Mouse (Mus musculus): ENCODE results near the gene Ubl4a.
A peak's percentile ranks its signal among the peaks of the same experiment; 100 is the strongest.
"Not testable (repeated sequence)": the region's sequence is repeated elsewhere in the genome, so short reads cannot be mapped to it uniquely, and the experiment has no call there.

The Ubl4a gene

GRCm38 (mm10) chrX:74372888-74373549 lies at the start of gene Ubl4a, which contains the start of gene Slc10a3:
Gene Ubl4a, minus strand, starts transcription at chrX:74373218.
Gene Slc10a3, minus strand, starts transcription at chrX:74373349.
- DNase-seq (ENCODE audit: low spot score in 2 of 2), result peak; percentile 25 to 66

- peak; percentile 30 to 67 for DNase-seq (ENCODE audit: low spot score in 2 of 2)
Observed at GRCm38 (mm10) chrX:74413377-74413776, 40.4 kb upstream of the Ubl4a start.

DNA sequence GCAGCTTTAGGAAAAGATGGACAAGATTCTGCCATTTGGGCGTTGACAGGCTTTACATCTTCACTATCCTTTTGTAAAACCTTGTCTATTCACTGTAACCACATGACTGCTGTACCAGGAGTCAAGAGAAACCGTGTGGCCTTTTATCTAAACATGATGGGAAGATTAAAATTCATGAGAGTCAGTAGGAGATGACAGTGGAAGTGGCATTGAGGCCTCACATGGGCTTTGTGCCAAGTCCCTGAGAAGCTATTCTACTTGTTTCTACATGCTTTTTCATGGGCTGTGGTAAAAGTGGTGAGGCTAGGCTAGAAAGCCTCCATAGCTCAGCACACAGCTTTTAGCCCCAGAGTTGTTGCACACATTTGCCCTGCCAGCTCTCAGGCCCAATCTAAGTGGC lies 35.3 kb upstream of the Ubl4a start:
- no peak for DNase-seq (ENCODE audit: low spot score in 2 of 2)

DNA sequence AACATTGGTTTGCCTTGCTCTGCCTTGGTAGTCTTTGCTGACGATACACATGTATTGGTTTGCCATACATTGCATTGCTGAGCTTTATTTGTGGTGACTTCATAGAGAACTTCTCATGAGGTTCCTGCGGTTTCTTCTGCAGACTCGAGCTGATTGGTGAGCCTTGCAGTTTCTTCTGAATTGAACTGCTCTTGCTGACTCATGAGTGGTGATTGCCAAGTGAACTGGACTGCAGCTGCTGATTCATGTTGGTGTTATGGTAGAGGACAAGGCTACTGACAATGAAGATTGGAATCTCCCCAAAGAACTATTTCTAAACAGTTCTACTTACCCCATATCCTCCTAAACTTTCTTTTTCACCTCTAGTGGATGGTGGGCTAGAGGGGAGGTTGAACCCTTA lies 27.1 kb upstream of the Ubl4a start:
- no peak for DNase-seq (ENCODE audit: low spot score in 2 of 2)

DNA sequence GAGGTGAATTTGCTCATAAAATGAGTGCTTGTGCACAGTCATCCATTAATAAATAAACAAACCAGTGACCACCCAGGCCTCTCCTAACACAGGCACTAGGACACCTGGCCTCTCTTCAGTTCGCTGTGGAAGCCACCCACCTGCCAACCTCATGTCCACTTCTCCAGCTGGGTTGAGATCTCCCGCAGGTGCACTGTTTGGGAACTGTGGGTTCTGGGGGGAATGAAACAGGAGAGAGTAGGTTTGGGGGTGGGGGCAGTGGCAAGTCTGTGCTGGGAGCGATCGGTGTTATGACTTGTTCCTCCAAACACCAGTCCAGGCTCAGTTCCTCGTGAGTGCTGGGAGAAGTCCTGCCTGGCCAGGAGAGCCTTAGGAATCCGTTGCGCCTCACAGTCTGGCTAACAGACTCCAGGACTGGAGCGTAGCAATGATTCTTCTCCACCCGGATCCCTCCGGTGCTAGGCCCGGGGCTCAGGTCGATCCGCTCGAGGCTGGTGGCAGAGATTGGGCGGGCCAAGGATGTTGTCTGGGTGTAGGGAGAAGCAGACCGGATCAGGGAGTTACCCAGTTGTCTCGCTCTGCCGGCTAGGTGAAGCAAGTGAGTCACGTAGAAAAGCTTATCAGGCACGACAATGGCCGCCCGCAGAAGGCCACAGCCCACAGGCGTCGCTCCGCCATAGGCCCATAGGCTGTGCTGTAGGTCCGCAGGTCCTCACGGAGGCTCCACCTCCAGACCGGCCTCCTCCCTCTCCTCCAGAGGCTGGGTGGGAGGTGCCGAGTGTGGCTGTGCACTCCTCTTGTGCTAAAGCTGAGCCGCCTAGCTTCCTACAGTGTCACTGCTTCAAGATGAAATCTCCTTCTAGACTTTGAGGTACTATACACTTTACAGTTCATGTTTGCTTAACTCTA lies 19.8 kb upstream of the Ubl4a start, which contains the start of the genes Fam3a and Ikbkg:
TSS of gene Fam3a (minus strand) at position 738 of the 909 bp plus-strand sequence.
TSS of gene Ikbkg (plus strand) at position 756 of the 909 bp plus-strand sequence.
- peak; percentile 49 to 64 for DNase-seq (ENCODE audit: low spot score in 2 of 2)

- DNase-seq (ENCODE audit: low spot score in 2 of 2), result no peak
Observed at GRCm38 (mm10) chrX:74388153-74388552, 15.1 kb upstream of the Ubl4a start.

- DNase-seq (ENCODE audit: low spot score in 2 of 2), result no peak
Observed at GRCm38 (mm10) chrX:74384451-74384850, 11.4 kb upstream of the Ubl4a start.

- DNase-seq (ENCODE audit: low spot score in 2 of 2), result peak; percentile 44 to 63
Observed at GRCm38 (mm10) chrX:74368209-74368909, 4.7 kb downstream of the Ubl4a start.

DNA sequence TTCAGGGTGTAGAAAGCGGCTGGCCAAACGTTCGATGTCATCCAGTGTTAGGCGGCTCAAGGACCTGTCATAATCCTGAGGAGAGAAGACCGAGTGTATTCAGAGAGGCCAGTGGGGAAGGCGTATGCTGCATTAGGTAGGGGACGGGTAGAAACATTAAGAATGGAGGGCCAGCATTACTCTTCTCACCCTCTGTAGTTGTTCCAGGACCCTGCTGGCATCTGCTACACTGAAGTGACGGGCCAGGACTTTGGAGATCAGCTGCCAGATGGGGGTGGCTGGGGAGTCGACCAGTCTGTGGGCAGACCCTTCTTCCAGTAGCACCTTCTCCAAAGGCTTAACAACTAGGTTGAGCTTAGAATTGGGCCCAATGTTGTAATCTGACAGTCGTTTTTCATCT lies 5.5 kb downstream of the Ubl4a start:
- DNase-seq (ENCODE audit: low spot score in 2 of 2), result no peak

- no peak for DNase-seq (ENCODE audit: low spot score in 2 of 2)
Observed at GRCm38 (mm10) chrX:74359171-74359570, 13.8 kb downstream of the Ubl4a start.

DNA sequence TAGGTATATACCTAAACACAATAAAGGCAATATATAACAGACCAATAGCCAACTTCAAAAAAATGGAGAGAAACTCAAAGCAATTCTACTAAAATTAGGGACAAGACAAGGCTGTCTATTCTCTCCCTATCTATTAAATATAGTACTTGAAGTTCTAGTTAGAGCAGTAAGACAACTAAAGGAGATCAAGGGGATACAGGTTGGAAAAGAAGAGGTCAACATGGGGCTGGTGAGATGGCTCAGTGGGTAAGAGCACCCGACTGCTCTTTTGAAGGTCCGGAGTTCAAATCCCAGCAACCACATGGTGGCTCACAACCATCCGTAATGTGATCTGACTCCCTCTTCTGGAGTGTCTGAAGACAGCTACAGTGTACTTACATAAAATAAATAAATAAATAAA lies 15.9 kb downstream of the Ubl4a start:
- DNase-seq (ENCODE audit: low spot score in 2 of 2), result not testable (repeated sequence)

GRCm38 (mm10) chrX:74353467-74353770 lies 19.6 kb downstream of the Ubl4a start, which contains the start of gene Lage3:
Gene Lage3, minus strand, starts transcription at chrX:74353618.
- DNase-seq (ENCODE audit: low spot score in 2 of 2), result peak; percentile 57 to 72

DNA sequence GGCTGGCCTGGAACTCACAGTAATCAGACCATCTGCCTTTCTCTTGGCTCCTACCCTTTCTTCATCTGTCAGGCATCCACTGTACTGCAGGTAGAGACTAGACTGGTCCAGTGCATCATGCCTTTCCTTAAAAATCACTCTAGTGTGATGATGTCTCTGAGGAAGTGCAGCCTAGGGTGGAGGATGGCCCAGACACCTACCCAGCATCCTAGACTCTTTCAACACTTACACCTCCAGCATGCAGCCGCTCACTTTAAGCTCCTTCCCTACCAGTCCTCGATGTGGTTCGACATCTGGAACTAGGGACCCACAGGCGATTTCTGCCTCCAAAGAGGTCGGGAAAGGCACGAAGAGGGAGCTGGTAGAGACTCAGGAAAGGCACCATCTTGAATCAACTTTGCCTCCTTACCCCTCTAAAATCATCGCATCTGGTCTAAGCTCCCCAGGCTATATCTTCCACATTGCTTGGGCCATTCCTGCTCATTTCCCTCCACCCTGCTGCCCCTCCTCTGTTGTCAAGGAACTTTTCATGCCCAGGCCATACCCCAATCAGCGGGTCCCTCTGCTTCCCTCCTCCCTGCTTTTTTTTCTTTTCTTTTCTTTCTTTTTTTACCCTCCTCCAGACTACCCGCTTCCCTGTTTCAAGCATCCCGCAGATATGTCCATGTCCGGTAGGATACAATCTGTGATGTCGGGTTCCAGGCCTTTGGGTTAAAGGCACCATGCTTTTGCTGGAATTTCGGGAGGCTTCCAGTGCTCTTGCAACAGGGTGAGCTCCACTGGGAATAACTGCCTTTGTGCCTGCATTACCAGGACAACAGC lies 20.2 kb downstream of the Ubl4a start:
- no peak for DNase-seq (ENCODE audit: low spot score in 2 of 2)

DNA sequence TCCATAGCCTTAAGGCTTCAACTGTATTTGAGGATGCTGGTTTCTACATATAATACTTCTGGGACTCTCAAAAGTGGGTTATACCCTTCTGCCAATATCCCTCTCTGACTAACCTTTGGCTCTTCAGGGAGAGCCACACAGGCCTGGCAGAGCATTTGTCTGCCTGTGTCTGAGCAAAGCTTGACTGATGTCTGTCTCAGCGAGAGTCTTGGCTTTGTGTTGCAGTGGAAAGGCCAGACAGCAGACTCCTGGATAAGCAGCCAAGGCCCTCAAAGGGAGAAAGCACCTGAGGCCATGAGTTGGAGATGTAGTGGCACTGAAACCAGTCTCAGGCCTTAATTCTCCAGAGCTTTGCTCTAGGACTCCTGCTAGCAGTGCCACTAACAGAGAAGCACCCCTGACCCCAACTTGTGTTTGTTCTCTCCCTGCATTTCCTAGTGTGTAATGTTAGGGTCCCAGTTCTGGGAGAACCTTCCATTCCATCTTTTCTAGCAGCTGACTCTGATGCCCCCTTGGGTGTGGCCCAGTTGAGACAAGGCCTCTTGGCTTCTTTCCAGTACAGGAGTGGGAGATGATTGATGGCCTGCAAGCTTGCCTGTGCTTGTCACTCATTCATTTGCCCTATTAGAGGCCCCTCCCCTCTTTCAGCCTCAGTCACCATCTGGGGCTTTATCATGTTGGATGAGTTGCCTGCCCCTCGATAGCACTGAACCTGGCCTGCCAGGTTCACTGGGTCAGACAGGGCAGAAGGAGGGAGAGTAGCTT lies 42.7 kb downstream of the Ubl4a start:
- DNase-seq (ENCODE audit: low spot score in 2 of 2), result no peak

- no peak for DNase-seq (ENCODE audit: low spot score in 2 of 2)
Observed at GRCm38 (mm10) chrX:74329215-74329671, 43.8 kb downstream of the Ubl4a start.

DNA sequence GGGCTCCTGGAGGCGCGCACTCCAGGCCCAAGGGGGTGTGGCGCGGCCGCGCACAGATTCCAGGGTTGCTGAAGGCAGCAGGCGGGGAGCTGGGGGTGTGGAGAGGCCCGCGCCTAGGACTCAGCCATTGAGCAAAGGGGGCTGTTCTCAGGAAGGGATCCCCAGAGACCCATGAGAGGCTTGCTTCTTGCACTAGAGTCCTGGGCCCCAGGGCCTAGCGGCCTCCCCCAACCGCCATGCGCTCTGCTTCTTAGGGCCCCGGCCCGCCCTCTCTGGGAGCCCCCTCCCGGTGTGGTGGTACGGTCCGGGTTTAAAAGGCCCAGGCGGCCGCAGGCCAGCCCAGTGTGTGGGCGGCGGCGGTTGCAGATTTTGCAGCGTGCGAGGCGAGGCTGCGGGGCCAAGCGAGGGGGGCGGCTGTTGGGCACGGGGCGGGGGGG lies 44.3 kb downstream of the Ubl4a start, which contains the start of gene Plxna3:
TSS of gene Plxna3 (plus strand) at position 342 of the 437 bp plus-strand sequence.
- peak; percentile 57 to 63 for DNase-seq (ENCODE audit: low spot score in 2 of 2)
